Mouse (Mus musculus) G1E (cell line): ENCODE measurements around the gene Gprc5c. TPM values are rescaled to one million over a fixed set of nuclear protein-coding genes. Genes with fewer than 3 reads are reported as not detected.

Experiments
- ATAC-seq: 2 replicates; pipeline ENCODE4 v1.8.0; 2016; ENCODE audit warnings: mild to moderate bottlenecking; ENCODE audit not compliant: insufficient number of reproducible peaks, poor library complexity, low FRiP score, severe bottlenecking; ENCODE audit errors: extremely low read depth
- DNase-seq: peaks from one replicate; pipeline ENCODE4 v3.0.0; 2012; ENCODE audit warnings: low spot score
- H3K27me3 ChIP-seq: 2 replicates; pipeline ENCODE4 v1.6.1; 2012; ENCODE audit warnings: mild to moderate bottlenecking, low read length, inconsistent platforms; ENCODE audit not compliant: insufficient read depth
- H3K36me3 ChIP-seq: replicated peaks from 2 replicates; pipeline ENCODE3; 2012; ENCODE audit warnings: mild to moderate bottlenecking, inconsistent platforms
- H3K4me1 ChIP-seq: 2 replicates; pipeline ENCODE4 v1.6.1; 2012; ENCODE audit warnings: low read depth, low read length, inconsistent platforms, mixed read lengths; ENCODE audit not compliant: insufficient read depth
- H3K4me3 ChIP-seq: 2 replicates; pipeline ENCODE4 v1.5.1; 2012; ENCODE audit warnings: low read depth, mild to moderate bottlenecking, inconsistent platforms, low read length, moderate library complexity, mixed read lengths
- H3K9me3 ChIP-seq: replicated peaks from 2 replicates; pipeline ENCODE4 v1.6.1; 2012; ENCODE audit warnings: inconsistent platforms
- CTCF ChIP-seq: IDR thresholded peaks from 2 replicates; pipeline ENCODE4 v1.5.1; 2012; ENCODE audit warnings: low read depth, low read length, inconsistent platforms, mixed read lengths
- GATA1 ChIP-seq: IDR thresholded peaks from 2 replicates; pipeline ENCODE4 v1.6.1; 2012; ENCODE audit warnings: borderline replicate concordance, low read length, inconsistent platforms, mixed read lengths
- GATA2 ChIP-seq: IDR thresholded peaks from 2 replicates; pipeline ENCODE4 v1.6.1; 2012; ENCODE audit warnings: low read depth, low read length, inconsistent platforms, borderline replicate concordance
- POLR2AphosphoS5 ChIP-seq: IDR thresholded peaks from 2 replicates; pipeline ENCODE4 v1.6.1; 2012; ENCODE audit warnings: low read depth, low read length, inconsistent platforms; ENCODE audit not compliant: insufficient replicate concordance
- TAL1 ChIP-seq: conservative IDR thresholded peaks from 2 replicates; pipeline ENCODE4 v1.6.1; 2012; ENCODE audit warnings: low read depth, low read length, inconsistent platforms, mixed read lengths
- polyA plus RNA-seq: library from polyadenylated mRNA; stranded (reverse); fragments of >175 nt; gene quantifications from 2 replicates; pipeline ENCODE4 v1.2.3, GENCODE M21; 2012
- total RNA-seq, 2 experiments: library from RNA; stranded (forward) in 1 of 2; stranded (reverse) in 1 of 2; fragments of 200-1000 nt in 1 of 2; fragments of >200 nt in 1 of 2; fragmentation: Nextera tagmentation in 1 of 2; gene quantifications; 2 replicates each; pipeline ENCODE4 v1.2.3; 2014 to 2017

Gprc5c gene
- total and polyA plus RNA-seq, 3 experiments = 0.22 TPM; not detected in 2

- H3K4me3 ChIP-seq = no peak overlapping the region
- DNase-seq (no peak), ATAC-seq (no peak)
- H3K27me3 ChIP-seq = no peaks in the 10 kb centered on the region
- TF ChIP-seq TAL1 (no peak), GATA2 (no peak), CTCF (no peak), GATA1 (no peak), POLR2AphosphoS5 (no peak)
- no peaks in the 10 kb centered on the region for H3K4me1 ChIP-seq
- H3K9me3 ChIP-seq = peaks cover 66% of the 10 kb centered on the region
- H3K36me3 ChIP-seq = no peaks in the 10 kb centered on the region
Observed at GRCm38 (mm10) chr11:114853174-114853838, 2.4 kb downstream of the Gprc5c start.

GRCm38 (mm10) chr11:114854581-114854980 is 3.6 kb downstream of the Gprc5c start:
- Histone ChIP-seq H3K9me3 (peaks cover 58% of the 10 kb centered on the region), H3K4me3 (no peak overlapping the region), H3K27me3 (no peaks in the 10 kb centered on the region), H3K4me1 (no peaks in the 10 kb centered on the region), H3K36me3 (no peaks in the 10 kb centered on the region)
- TF ChIP-seq POLR2AphosphoS5 (no peak), TAL1 (no peak), GATA2 (no peak), CTCF (no peak), GATA1 (no peak)
- no peak for ATAC-seq
- no peak for DNase-seq

- no peaks in the 10 kb centered on the region for H3K36me3 ChIP-seq
- no peak for DNase-seq
- no peaks in the 10 kb centered on the region for H3K4me1 ChIP-seq
- no peak for ATAC-seq
- no peaks in the 10 kb centered on the region for H3K27me3 ChIP-seq
- no peak overlapping the region for H3K4me3 ChIP-seq
- TF ChIP-seq POLR2AphosphoS5 (no peak), GATA2 (no peak), GATA1 (no peak), TAL1 (no peak), CTCF (no peak)
- peaks cover 50% of the 10 kb centered on the region for H3K9me3 ChIP-seq
Observed at GRCm38 (mm10) chr11:114856125-114856524, 5.2 kb downstream of the Gprc5c start.

GRCm38 (mm10) chr11:114858641-114859040 is 7.7 kb downstream of the Gprc5c start:
- DNase-seq (no peak), ATAC-seq (no peak)
- Histone ChIP-seq H3K4me3 (no peak overlapping the region), H3K36me3 (no peaks in the 10 kb centered on the region), H3K27me3 (no peaks in the 10 kb centered on the region), H3K4me1 (no peaks in the 10 kb centered on the region), H3K9me3 (peaks cover 38% of the 10 kb centered on the region)
- TF ChIP-seq CTCF = no peak
- TF ChIP-seq TAL1 = no peak
- TF ChIP-seq GATA2 = no peak
- no peak for TF ChIP-seq POLR2AphosphoS5
- no peak for TF ChIP-seq GATA1

GRCm38 (mm10) chr11:114861057-114861456 is 10.1 kb downstream of the Gprc5c start:
- ATAC-seq (no peak), DNase-seq (no peak)
- H3K4me1 ChIP-seq = no peaks in the 10 kb centered on the region

GRCm38 (mm10) chr11:114862687-114863086 is 11.7 kb downstream of the Gprc5c start:
- ATAC-seq (no peak), DNase-seq (no peak)
- no peak overlapping the region for H3K4me3 ChIP-seq
- no peaks in the 10 kb centered on the region; the same call in 1 of the 2 replicates for H3K27me3 ChIP-seq
- peaks cover 59% of the 10 kb centered on the region for H3K9me3 ChIP-seq
- no peaks in the 10 kb centered on the region for H3K4me1 ChIP-seq
- no peaks in the 10 kb centered on the region for H3K36me3 ChIP-seq
- TF ChIP-seq GATA1 (no peak), GATA2 (no peak), TAL1 (no peak), POLR2AphosphoS5 (no peak), CTCF (no peak)

More at GRCm38 (mm10) chr11:114861057-114861456, 10.1 kb downstream of the Gprc5c start:
- H3K36me3 ChIP-seq = no peaks in the 10 kb centered on the region
- H3K4me3 ChIP-seq = no peak overlapping the region
- no peaks in the 10 kb centered on the region; the same call in 1 of the 2 replicates for H3K27me3 ChIP-seq
- H3K9me3 ChIP-seq = peaks cover 48% of the 10 kb centered on the region
- TF ChIP-seq POLR2AphosphoS5 (no peak), TAL1 (no peak), CTCF (no peak), GATA2 (no peak), GATA1 (no peak)
